Mouse (Mus musculus) A20 (cell line): ENCODE measurements around the gene Gngt1.

Experiments
- DNase-seq: peaks from one replicate; pipeline ENCODE4 v3.0.0-alpha.2; 2011; ENCODE audit warnings: low read depth, low spot score

Gene Gngt1

DNA sequence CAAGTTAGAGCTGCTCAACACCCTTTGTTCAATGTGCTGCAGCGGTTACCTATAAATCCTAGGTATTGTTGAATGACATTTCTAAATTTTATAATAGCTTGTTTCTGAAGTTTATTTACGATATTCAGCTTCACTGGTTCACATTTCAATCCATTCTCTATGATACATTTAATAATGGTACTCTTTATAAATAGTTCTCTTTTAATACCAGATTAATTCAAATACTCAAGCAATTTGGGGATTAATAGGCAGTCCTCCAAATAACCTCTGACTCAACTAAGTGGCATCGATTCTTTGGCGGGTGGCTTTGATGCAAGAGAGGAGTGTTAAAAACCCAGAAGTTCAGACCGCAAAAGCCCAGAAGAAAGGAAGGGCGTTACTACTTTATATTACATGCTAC lies at the start of gene Gngt1:
Gngt1 (plus strand) TSS at position 301 of the 400 bp plus-strand sequence.
- DNase-seq = no peak

DNA sequence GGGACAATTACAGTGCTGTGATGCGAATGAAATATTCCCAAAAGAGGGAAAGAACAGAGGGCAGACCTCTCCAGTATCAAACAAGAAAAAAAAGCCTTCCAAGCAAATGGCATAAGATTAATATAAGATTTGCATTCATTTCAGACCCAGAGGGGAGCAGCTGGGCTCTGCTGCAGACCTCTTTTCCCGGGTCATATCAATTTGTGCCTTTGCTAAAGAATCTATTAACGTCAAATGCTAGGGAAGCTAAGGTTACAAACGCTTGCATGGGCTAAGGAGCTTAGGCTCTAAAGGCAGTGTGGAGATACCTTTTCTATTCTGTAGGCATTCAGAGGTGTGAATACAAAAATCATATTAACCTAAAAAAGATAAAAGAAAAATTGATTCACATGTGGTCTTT lies 38.6 kb upstream of the Gngt1 start:
- no peak for DNase-seq

DNA sequence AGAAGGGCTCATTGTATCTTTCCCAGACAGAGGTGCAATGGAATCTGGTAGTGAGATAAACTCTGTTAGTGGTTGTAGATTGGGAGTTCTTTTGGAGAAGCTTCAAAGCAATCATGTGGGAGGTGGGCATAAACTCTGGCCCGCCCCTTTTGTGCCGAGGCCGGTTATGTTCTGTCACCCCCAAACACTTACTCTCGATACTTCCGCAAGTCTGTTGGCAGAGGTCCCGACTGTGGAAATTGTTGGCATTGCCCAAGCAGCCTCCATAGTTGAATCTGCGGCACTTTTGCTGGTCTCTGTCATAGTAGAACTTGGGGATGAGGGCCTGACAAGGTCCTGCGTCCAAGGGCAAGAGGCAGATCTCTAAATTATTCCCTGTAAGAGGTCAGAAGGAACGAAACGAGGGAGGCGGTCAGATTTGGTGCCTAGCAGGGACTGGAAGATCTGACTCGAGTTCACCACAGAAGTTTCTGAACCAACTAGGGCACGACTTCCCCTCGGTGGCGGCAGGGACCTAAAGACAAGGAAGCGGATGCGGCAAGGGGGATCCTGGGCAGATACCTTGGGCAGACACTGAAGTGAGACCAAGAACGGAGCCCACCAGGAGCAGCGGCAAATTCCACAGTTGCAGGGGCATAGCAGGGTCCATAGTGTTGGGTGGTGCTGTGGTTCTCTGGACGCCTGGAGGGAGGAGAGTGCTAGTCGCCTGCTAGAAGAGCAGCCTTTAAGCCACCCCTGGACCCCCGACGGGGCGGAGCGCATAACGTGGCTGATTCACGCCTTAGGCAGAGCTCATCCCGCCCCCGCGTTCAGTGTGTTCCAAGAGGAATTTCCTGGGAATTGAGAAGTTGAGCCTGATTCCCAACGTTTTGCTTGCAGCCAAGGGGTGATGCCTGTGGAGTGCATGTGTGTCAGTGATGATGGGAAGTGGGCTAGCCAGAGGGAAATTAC lies 25.6 kb upstream of the Gngt1 start:
- no peak for DNase-seq

DNA sequence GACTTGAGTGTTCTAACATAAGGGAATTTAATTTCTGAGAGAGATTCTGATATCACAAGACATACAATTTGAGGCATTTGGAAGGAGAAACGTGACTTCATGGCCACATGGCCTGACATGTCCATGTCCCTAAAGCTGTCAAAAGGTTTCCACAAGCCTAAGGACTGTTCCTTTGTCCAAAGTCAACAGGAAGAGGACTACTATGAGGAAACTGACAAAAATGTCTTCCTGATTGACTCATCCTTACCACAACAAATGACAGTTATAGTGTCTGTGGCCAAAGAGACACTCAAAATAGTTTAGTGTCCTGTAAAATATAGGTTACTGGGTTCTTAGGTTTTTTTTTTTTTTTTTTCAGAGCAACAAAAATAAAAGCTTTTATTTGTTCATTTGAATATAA lies 19.9 kb upstream of the Gngt1 start:
- no peak for DNase-seq

DNA sequence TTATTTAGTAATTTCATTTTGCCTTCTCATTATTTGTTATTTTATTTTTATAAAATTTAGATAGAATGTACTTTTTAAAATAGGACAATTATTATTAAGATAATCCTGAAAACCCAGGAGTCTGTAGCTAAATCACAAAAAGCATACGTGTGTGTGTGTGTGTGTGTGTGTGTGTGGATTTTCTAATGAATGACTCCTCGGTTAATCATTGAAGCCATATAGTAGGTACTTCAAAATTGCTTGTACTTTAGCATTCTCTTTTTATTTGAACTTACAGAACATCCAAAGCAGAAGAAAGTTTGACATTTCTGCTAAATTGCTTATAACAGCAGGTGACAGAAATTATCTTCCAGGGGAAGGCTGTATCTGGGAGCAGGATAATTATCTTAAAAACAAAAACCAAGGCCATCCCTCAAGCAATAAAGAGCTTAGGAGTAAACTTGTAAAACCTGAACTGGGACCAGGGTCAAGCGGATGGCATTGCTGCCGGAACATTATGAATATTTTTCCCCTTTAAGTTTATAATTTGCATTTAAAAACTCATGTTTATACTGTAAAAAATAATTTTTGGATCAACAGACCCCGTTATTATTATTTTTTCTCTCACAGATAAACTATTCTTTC lies 10.8 kb upstream of the Gngt1 start:
- DNase-seq = no peak

DNA sequence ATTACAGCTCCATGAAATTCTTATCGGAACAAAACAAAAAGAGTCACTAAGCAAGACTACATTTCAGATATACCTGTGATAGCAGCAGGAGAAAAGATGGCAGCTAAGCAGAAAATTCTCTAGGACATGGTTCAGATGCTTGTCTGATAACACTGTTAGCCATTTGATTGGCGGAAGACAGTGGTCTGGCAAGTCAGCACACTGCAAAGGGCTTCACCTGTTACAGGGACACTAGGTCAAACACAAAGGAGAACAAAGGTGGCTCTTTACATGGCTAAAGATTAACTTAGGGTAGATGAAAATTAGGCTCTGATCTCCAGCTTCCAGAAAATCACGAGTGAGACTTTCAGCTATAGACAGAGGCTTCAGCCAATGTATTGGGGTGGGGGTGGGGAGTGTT lies 4.8 kb upstream of the Gngt1 start, which contains the start of gene Tfpi2:
Tfpi2 (minus strand) TSS at position 170 of the 400 bp plus-strand sequence.
- no peak for DNase-seq

DNA sequence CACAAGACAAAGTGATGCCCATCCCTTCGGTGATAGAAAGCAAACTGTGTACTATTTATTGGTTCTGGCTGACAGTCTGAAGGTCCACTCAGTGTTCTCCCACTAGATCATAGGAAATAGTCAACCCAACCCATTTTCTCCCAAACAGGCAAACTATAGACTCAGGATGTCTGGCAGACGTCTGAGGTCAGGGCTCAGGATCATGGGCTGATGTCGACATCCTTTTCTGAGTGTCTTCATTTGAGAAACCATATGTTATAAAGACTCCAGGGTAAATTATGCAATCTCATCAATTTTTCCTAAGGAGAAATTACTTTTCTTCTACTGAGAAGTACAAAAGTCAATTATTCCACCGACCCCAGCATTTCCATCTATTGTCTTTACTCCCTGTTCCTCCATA lies 4.5 kb downstream of the Gngt1 start:
- no peak for DNase-seq

DNA sequence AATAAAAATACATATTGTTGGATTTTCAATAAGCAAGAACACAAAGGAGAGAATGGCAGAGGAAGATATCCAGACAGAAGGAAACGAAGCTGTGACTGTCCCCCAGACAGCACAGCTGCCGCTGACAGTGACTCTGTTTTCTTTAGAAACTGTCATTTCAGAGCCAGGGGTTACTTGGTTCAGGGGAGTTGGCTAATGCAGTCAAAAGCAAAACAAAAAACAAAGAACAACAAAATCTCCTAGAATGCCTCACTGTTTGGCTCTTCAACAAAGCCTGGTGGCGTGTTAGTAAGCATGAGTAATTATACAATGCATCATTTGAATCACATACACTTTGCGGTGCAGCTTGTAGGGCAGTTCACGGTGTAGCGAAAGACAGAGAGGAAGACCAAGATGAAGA lies 5.7 kb downstream of the Gngt1 start:
- no peak for DNase-seq

DNA sequence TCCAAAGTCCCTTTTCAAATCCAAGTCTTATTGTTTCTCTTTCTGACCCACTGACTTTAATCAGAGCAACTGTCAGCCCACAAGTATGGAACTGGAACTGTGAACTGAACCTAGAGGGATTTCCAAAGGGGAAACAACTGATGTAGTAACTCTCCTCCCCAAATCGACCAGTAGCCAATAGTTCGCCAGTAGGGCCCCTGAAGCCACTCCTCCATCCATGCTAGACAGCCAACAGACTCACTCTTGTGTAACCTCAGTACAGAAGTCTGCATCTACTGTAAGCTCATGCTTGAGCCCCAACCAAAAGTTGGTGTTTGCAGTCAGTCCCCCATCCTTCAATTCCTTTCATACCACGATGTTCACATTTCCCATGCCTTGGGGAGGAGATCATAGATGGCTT lies 7.1 kb downstream of the Gngt1 start:
- no peak for DNase-seq

DNA sequence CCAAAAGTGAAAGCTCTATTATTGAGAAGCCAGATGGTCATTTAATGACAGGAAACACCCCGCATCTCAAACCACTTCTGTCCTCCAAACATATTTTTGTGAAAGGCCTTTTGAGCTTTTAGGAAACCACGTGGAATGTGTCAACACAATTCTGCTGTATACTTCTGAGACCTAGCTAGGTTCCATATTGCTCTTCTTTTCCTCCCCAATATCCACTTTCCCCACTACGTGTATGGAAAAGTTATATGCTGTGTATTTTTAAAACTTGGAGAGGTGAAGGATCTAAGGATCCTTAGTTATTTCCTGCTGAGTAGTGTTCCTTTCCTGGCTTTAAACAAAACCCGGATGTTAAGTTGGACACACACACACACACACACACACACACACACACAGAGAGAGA lies 9.9 kb downstream of the Gngt1 start:
- no peak for DNase-seq

DNA sequence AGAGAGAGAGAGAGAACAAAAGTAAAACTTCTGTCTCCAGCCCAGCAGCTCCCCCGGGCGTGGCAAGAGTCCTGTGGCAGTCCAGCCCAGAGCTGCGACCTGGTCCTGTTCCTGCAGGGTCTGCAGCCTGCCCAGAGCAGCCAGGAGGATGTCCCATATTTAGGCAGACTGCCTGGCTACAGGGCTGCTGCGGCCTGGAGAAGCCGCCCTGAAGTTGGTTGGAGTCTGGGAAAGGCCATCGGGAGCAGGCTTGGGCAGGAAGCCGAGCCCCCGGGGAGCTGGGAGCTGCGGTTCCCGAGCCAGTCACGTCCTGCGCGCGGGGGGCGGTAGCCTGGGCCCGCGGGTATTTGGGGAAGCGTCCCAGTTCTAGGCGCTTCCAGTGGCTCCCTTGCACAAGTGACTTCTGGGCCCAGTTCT lies 10.3 kb downstream of the Gngt1 start, which contains the start of gene Gng11:
Gng11 (plus strand) TSS at position 15 of the 417 bp plus-strand sequence.
- no peak for DNase-seq

DNA sequence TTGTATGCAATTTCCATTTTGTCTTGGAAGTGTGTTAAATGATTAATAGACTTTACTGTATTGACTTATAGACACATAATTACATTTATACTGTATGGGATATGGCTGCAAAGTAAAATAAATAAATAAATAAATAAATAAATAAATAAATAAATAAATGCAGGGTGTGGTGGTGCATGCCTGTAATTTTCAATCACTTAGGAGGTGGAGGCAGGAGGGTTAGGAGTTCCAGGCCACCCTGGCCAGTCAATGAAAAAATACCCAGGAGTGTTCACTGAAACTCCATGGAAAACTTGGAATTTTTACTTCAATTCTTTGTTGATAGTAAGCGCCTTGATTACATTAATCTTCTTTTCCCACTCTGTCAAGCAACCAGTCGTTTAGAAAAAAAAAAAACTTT lies 11.2 kb downstream of the Gngt1 start:
- DNase-seq = no peak

DNA sequence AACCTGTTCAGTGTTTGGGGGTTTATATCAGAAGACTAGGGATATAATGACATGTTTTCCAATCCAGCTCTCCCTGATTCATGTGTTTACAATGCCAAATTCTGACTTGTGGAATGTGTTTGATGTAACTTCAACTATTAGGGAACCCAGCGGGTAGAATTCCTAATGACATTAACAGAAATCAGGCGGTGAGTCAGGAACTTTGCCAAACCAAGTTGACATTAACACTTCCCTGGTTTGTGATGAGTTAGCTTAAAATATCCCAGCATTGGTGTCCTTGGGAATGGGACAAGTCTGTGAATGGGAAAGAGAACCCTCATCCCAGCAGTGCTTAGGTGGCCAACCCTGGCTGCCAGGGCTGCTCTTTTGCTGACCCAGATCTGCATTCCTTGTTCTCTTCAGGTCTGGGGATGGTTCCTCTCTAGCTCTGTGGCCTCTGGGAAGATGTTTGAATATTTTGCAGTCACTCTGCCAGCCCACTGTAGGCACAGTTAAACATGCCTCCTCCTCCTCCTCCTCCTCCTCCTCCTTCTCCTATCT lies 15.0 kb downstream of the Gngt1 start:
- no peak for DNase-seq

DNA sequence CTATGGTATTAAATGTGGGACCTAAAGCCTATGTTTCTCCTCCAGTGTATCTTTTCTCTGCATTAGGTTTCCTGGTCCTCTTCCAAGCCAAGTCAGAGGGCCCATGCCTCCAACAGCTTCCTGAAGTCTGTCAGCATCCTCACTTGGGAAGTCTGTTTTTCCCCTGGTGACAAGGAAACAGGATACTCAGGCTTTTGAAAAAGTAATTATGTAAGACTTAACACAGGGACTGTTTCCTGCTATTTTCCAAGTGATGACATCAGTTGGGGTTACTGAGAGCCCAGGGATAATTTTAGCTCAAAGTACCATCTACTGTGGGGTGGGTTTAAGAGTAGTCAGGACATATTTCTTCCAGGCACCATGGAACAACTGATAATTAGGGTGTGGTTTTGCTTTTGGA lies 16.0 kb downstream of the Gngt1 start:
- DNase-seq = no peak

DNA sequence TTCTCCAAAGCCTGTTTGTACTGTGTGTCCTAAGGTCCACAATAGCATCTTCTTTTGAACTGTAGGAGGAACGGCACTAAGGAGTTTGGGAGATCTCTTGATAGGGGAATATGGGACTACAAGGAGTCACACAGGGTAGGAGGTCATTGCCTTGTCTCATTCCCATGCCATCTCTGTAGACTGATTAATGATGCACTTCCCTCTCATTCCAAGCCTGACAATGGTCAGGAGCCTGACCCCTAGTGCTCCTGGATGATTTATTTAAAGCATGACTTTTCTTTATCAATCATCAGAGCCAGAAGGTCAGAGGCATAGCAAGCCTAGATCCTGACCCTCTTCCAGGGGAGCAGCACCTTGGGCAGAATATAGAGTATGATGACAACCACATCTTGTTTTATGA lies 29.1 kb downstream of the Gngt1 start:
- no peak for DNase-seq

DNA sequence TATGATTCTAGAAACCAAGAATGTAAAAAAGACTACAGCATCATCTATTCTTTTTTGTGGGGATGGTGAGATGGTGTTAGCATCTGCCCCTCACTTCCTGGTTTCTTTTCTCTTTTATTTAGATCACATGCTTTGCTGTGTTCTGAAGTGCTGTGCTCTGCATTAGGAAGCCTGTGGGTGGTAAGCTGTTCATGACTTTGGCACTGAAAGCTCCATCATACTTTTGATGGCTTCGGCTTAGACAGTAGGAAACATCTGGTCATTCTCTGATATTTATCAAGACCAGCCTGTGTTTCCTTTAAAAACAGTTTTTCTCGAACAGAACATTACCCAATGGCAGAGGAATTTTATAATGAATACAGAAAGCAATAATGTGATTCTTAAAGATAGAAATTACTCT lies 32.8 kb downstream of the Gngt1 start:
- DNase-seq = no peak

DNA sequence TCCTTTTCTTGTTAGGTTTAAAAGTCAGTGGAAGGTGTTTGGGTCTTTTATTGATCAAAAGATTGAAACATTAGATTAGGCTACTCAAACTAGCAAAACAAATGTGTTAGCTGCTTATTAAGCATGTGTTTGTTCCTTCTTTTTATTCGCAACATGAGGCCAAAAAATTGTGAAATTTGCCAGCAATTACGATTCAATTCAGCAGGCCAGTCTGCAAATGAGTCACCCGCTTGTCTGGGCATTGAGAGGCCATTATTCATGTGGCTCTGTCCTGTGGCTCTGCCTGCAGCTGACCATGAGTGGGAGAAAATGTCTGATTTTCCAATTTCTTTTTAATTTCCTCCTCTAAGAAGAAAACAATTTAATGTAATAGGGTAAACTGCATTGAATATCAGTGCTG lies 37.4 kb downstream of the Gngt1 start:
- DNase-seq = no peak

DNA sequence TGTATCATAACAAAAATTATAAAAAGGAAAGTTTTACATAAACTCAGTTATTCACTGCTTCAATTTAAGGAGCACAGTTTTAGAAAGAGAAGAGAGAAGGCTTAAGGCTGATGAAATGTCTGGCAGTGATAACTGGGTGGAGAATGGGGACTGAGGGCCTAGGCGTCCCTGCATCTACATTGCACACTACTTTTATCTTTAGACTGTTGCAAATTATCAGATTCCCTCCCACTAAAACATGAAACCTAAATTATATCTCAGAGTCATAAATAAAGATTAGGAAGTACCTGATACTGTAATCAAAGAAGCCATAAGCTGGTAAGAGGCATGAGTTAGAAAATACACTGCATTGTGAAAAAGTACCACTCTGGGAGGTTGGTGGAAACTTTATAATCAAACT lies 48.2 kb downstream of the Gngt1 start:
- no peak for DNase-seq
